In the genomic region with DNA sequence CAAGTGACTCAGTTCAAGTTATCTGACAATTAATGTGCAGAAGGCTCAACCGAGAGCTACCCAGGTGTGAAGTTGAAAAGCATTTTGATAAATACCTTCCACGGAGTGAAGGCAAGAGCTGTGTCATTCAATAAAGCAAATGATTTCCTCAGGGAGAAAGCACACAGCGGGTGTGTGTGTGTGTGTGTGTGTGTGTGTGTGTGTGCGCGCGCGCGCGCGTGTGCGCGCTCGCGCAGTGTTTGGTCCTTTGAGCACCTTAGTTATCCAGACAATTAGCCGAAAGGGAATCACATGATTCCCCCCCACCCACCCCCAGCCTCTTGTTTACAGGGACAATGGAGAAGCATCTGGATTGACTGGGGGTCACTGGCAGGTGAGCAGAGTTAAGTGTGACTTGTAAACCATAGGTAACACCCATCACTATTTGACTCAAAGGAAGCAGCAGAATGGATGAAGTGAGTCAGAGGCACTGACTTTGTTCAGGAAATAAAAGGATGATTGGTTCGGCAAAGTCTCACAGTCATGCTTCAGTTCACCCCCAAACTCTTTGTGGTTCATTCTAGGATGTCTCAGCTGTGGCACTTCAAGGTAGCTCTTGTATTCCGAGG, we compare ENCODE assay signal across 22 mouse cellular contexts. TPM values are rescaled to one million over a fixed set of nuclear protein-coding genes. Genes with fewer than 3 reads are reported as not detected.
A peak's percentile ranks its signal among the peaks of the same experiment; 100 is the strongest.
DNase-seq lines count a peak whose midpoint lies in the region; ATAC-seq and TF ChIP-seq lines count a peak whose summit lies in the region.
"Had no signal": no experiment of that assay in that cellular context is flagged by ENCODE, and none has a peak within 500 bp of the region (broad histone marks: within the 10 kb centered on the region; RNA-seq: fewer than 3 reads in every experiment).

No protein-coding gene starts in this region.

- no peak overlapping the region for H3K9ac ChIP-seq in forebrain, embryonic 12.5 days
- H3K9ac ChIP-seq in forebrain, embryonic 13.5 days, result no peak overlapping the region
- no peak overlapping the region for H3K9ac ChIP-seq in ES-Bruce4 (ENCODE audit: low read depth, poor library complexity, severe bottlenecking)
- H3K9ac ChIP-seq in hindbrain, embryonic 12.5 days, result no peak overlapping the region
- no peak overlapping the region for H3K9ac ChIP-seq in midbrain, embryonic 16.5 days (ENCODE audit: low read depth, low read length)
- H3K9ac ChIP-seq: liver, embryonic 13.5 days had no signal

- H3K36me3 ChIP-seq in forebrain, embryonic 12.5 days (replicated peaks), result no peaks in the 10 kb centered on the region
- H3K36me3 ChIP-seq in forebrain, embryonic 13.5 days (ENCODE audit: poor library complexity, severe bottlenecking), result no peaks in the 10 kb centered on the region
- no peaks in the 10 kb centered on the region for H3K36me3 ChIP-seq in ES-Bruce4 (ENCODE audit: control insufficient read depth, insufficient read depth, low read length, poor library complexity, severe bottlenecking)
- H3K36me3 ChIP-seq in hindbrain, embryonic 12.5 days, result no peaks in the 10 kb centered on the region
- H3K36me3 ChIP-seq in midbrain, embryonic 16.5 days (ENCODE audit: control insufficient read depth, insufficient read depth, low read length), result no peaks in the 10 kb centered on the region
- H3K36me3 ChIP-seq: G1E; liver, embryonic 13.5 days had no signal

- DNase-seq in lung, postnatal 4 days, result no peak
- DNase-seq in lung, adult 18-20 months, result no peak
- DNase-seq: adrenal gland, postnatal 14 days; cerebellum, adult 9-10 months; heart, adult 2 months; liver, embryonic 13.5 days had no signal

- no peak overlapping the region for H3K27ac ChIP-seq in forebrain, embryonic 12.5 days
- H3K27ac ChIP-seq in forebrain, embryonic 13.5 days, result no peak overlapping the region
- peak overlapping the region; percentile 76 for H3K27ac ChIP-seq in ES-Bruce4 (ENCODE audit: insufficient read depth, low read length)
- peak overlapping the region; percentile 62 for H3K27ac ChIP-seq in hindbrain, embryonic 12.5 days
- no peak overlapping the region for H3K27ac ChIP-seq in midbrain, embryonic 16.5 days (ENCODE audit: low read length)
- H3K27ac ChIP-seq: heart, adult 2 months; left cerebral cortex, adult 2 months; liver, embryonic 13.5 days had no signal

- WGBS in forebrain, embryonic 12.5 days, result 80% methylated on average over 17 of the region's 17 CpGs
- 80% methylated on average over 17 of the region's 17 CpGs for WGBS in forebrain, embryonic 13.5 days
- 75% methylated on average over 17 of the region's 17 CpGs for WGBS in hindbrain, embryonic 12.5 days
- WGBS in midbrain, embryonic 16.5 days, result 72% methylated on average over 17 of the region's 17 CpGs

- TF ChIP-seq EP300 in ES-Bruce4 (IDR thresholded peaks at IDR 0.05; ENCODE audit: insufficient read depth, low read depth, low read length), result no peak

- H3K27me3 ChIP-seq in forebrain, embryonic 12.5 days, result no peaks in the 10 kb centered on the region
- no peaks in the 10 kb centered on the region for H3K27me3 ChIP-seq in forebrain, embryonic 13.5 days
- no peaks in the 10 kb centered on the region for H3K27me3 ChIP-seq in ES-Bruce4 (ENCODE audit: control insufficient read depth, insufficient read depth, low read length, poor library complexity, severe bottlenecking)
- H3K27me3 ChIP-seq in hindbrain, embryonic 12.5 days, result no peaks in the 10 kb centered on the region
- H3K27me3 ChIP-seq in midbrain, embryonic 16.5 days (ENCODE audit: control insufficient read depth, insufficient read depth, low read depth, low read length), result no peaks in the 10 kb centered on the region
- H3K27me3 ChIP-seq: liver, embryonic 13.5 days had no signal

- TF ChIP-seq POLR2A in ES-Bruce4 (IDR thresholded peaks at IDR 0.05; ENCODE audit: insufficient read depth, low read length), result no peak

- H3K4me3 ChIP-seq in forebrain, embryonic 12.5 days (replicated peaks), result no peak overlapping the region
- H3K4me3 ChIP-seq in forebrain, embryonic 13.5 days, result no peak overlapping the region
- no peak overlapping the region for H3K4me3 ChIP-seq in ES-Bruce4 (ENCODE audit: low read depth, low read length)
- no peak overlapping the region for H3K4me3 ChIP-seq in hindbrain, embryonic 12.5 days
- no peak overlapping the region for H3K4me3 ChIP-seq in midbrain, embryonic 16.5 days (ENCODE audit: low read depth, low read length)
- H3K4me3 ChIP-seq: erythroblast, embryonic 14.5 days; heart, adult 2 months; left cerebral cortex, adult 2 months; liver, embryonic 13.5 days had no signal

- H3K9me3 ChIP-seq in forebrain, embryonic 12.5 days, result no peaks in the 10 kb centered on the region
- H3K9me3 ChIP-seq in forebrain, embryonic 13.5 days (replicated peaks), result no peaks in the 10 kb centered on the region
- peaks cover 73% of the 10 kb centered on the region for H3K9me3 ChIP-seq in ES-Bruce4 (replicated peaks; ENCODE audit: control insufficient read depth, insufficient read depth, low read length, poor library complexity, severe bottlenecking)
- no peaks in the 10 kb centered on the region for H3K9me3 ChIP-seq in hindbrain, embryonic 12.5 days (replicated peaks)
- no peaks in the 10 kb centered on the region for H3K9me3 ChIP-seq in midbrain, embryonic 16.5 days (replicated peaks; ENCODE audit: control insufficient read depth, low read length, poor library complexity, severe bottlenecking)
- H3K9me3 ChIP-seq: G1E; liver, embryonic 13.5 days had no signal

- H3K4me2 ChIP-seq in forebrain, embryonic 12.5 days, result no peak overlapping the region
- H3K4me2 ChIP-seq in forebrain, embryonic 13.5 days, result no peak overlapping the region
- peak overlapping the region; percentile 21; the same call in 1 of the 2 replicates for H3K4me2 ChIP-seq in hindbrain, embryonic 12.5 days (replicated peaks)
- peak overlapping the region; percentile 10 for H3K4me2 ChIP-seq in midbrain, embryonic 16.5 days (ENCODE audit: low read length)
- H3K4me2 ChIP-seq: liver, embryonic 13.5 days had no signal

- ATAC-seq in forebrain, embryonic 12.5 days (ENCODE audit: low FRiP score), result peak; percentile 23; the same call in 1 of the 2 replicates
- ATAC-seq in forebrain, embryonic 13.5 days, result no peak
- peak; percentile 79 for ATAC-seq in hindbrain, embryonic 12.5 days (ENCODE audit: low FRiP score)
- ATAC-seq in midbrain, embryonic 16.5 days, result peak; percentile 68
- no peak for ATAC-seq in megakaryocyte-erythroid progenitor cell, adult 5-6 weeks (replicated peaks; ENCODE audit: low FRiP score, low TSS enrichment, poor library complexity, severe bottlenecking)
- ATAC-seq: lung, postnatal 0 days had no signal

- TF ChIP-seq CTCF in ES-Bruce4 (IDR thresholded peaks at IDR 0.05; ENCODE audit: low read depth, low read length), result no peak

- peaks cover 11% of the 10 kb centered on the region for H3K4me1 ChIP-seq in forebrain, embryonic 12.5 days
- 0 out of 2 replicates have a peak, but pooled peaks cover 9% of the 10 kb centered on the region for H3K4me1 ChIP-seq in forebrain, embryonic 13.5 days
- H3K4me1 ChIP-seq in ES-Bruce4 (ENCODE audit: control insufficient read depth, insufficient read depth, low read length), result no peaks in the 10 kb centered on the region
- H3K4me1 ChIP-seq in hindbrain, embryonic 12.5 days, result no peaks in the 10 kb centered on the region
- peaks cover 3% of the 10 kb centered on the region; the same call in 1 of the 2 replicates for H3K4me1 ChIP-seq in midbrain, embryonic 16.5 days (ENCODE audit: control insufficient read depth, insufficient read depth, low read length)
- H3K4me1 ChIP-seq: liver, embryonic 13.5 days had no signal

RNA-seq across cellular contexts. Expression of gene Shisal2b, which starts 50.7 kb away (rescaled TPM):
- not detected in 2 replicates for polyA plus RNA-seq in forebrain, embryonic 12.5 days (2016; fragmentation: Nextera tagmentation; extraction: Ambion mirVana)
- 0.30 and 0.38 TPM in 2 replicates for polyA plus RNA-seq in forebrain, embryonic 13.5 days (2015; fragmentation: Nextera tagmentation; extraction: Ambion mirVana)
- not detected in 2 replicates for polyA plus RNA-seq in ES-Bruce4 (2011; ENCODE audit: insufficient read depth, insufficient read length, low read depth, missing spikeins)
- polyA plus RNA-seq in hindbrain, embryonic 12.5 days (2016; fragmentation: Nextera tagmentation; extraction: Ambion mirVana), result 0.46 and 0.47 TPM in 2 replicates
- 1.6 and 1.9 TPM in 2 replicates for polyA plus RNA-seq in midbrain, embryonic 16.5 days (2015; fragmentation: Nextera tagmentation; extraction: Ambion mirVana)
- total RNA-seq in megakaryocyte-erythroid progenitor cell, adult 5-6 weeks (2014; fragmentation: Nextera tagmentation), result not detected in 2 replicates
- not detected in 2 replicates for total RNA-seq in megakaryocyte-erythroid progenitor cell, adult 5-6 weeks (2017)
- total RNA-seq: adrenal gland, postnatal 14 days; G1E; heart, adult 2 months; layer of hippocampus, adult 18-20 months; monocyte, adult 5-6 weeks had no signal
- polyA plus RNA-seq: erythroblast, embryonic 14.5 days; G1E; heart, adult 2 months; heart, embryonic 16.5 days; intestine, embryonic 14.5 days; limb, embryonic 11.5 days; liver, embryonic 13.5 days; lung, postnatal 0 days; spleen, adult 2 months had no signal

Comparison
In these comparisons a context has a peak if more than half of its experiments do, and no peak if none do; other contexts are left out.
1. ATAC-seq: peak in forebrain, embryonic 12.5 days (single experiment), hindbrain, embryonic 12.5 days (single experiment) and midbrain, embryonic 16.5 days (single experiment); none in forebrain, embryonic 13.5 days (single experiment) and megakaryocyte-erythroid progenitor cell, adult 5-6 weeks (single experiment).
2. H3K27ac ChIP-seq: peak in ES-Bruce4 (single experiment) and hindbrain, embryonic 12.5 days (single experiment); none in forebrain, embryonic 12.5 days (single experiment), forebrain, embryonic 13.5 days (single experiment) and midbrain, embryonic 16.5 days (single experiment).
3. H3K4me2 ChIP-seq: peak in hindbrain, embryonic 12.5 days (single experiment) and midbrain, embryonic 16.5 days (single experiment); none in forebrain, embryonic 12.5 days (single experiment) and forebrain, embryonic 13.5 days (single experiment).